Mouse (Mus musculus): Measurements from ENCODE around the gene S100a6. TPM values are rescaled to one million over a fixed set of nuclear protein-coding genes. Genes with fewer than 3 reads are reported as not detected.

The S100a6 gene
- polyA plus RNA-seq, 1 experiment: 1,285 TPM

GRCm38 (mm10) chr3:90664219-90664618, 51.5 kb downstream of the S100a6 start:
- peaks cover 22% of the 10 kb centered on the region for H3K4me1 ChIP-seq (ENCODE audit: control insufficient read depth, insufficient read depth, low read length)
- H3K4me3 ChIP-seq (ENCODE audit: insufficient read depth, low read length): no peak overlapping the region
- H3K27ac ChIP-seq (ENCODE audit: insufficient read depth, low read depth, low read length): no peak overlapping the region
- TF ChIP-seq CTCF (IDR thresholded peaks at IDR 0.05; ENCODE audit: low read depth, low read length): no peak
- no peak for TF ChIP-seq POLR2A (IDR thresholded peaks at IDR 0.05; ENCODE audit: borderline replicate concordance, low read depth, low read length)

GRCm38 (mm10) chr3:90668846-90669245, 56.2 kb downstream of the S100a6 start, which contains the start of gene S100a8:
S100a8 (plus strand) TSS chr3:90668978.
- peak within 1 kb of the TSS; percentile 49 for H3K27ac ChIP-seq (ENCODE audit: insufficient read depth, low read depth, low read length)
- TF ChIP-seq CTCF (IDR thresholded peaks at IDR 0.05; ENCODE audit: low read depth, low read length) (no peak), POLR2A (IDR thresholded peaks at IDR 0.05; ENCODE audit: borderline replicate concordance, low read depth, low read length) (no peak)
- peak within 1 kb of the TSS; percentile 26 for H3K4me3 ChIP-seq (ENCODE audit: insufficient read depth, low read length)
- H3K4me1 ChIP-seq (ENCODE audit: control insufficient read depth, insufficient read depth, low read length): peaks cover 20% of the 10 kb centered on the region

Other genes starting within 250 kb of the S100a6 start
- 0.72 and 0.83 TPM in 2 replicates for gene Slc27a3, start 222.9 kb upstream of the S100a6 start, polyA plus RNA-seq (2012; ENCODE audit: insufficient read depth, insufficient read length, missing spikeins)
- gene Ints3, start 179.3 kb upstream of the S100a6 start, polyA plus RNA-seq (2012; ENCODE audit: insufficient read depth, insufficient read length, missing spikeins): 18.9 and 20.4 TPM in 2 replicates
- gene Npr1, start 147.0 kb upstream of the S100a6 start, polyA plus RNA-seq (2012; ENCODE audit: insufficient read depth, insufficient read length, missing spikeins): 0.17 and 0.89 TPM in 2 replicates
- gene Ilf2, start 136.8 kb upstream of the S100a6 start, polyA plus RNA-seq (2012; ENCODE audit: insufficient read depth, insufficient read length, missing spikeins): 29.3 and 29.8 TPM in 2 replicates
- 96.6 and 101 TPM in 2 replicates for gene Snapin, start 121.8 kb upstream of the S100a6 start, polyA plus RNA-seq (2012; ENCODE audit: insufficient read depth, insufficient read length, missing spikeins)
- 56.9 and 59.9 TPM in 2 replicates for gene Chtop, start 103.4 kb upstream of the S100a6 start, polyA plus RNA-seq (2012; ENCODE audit: insufficient read depth, insufficient read length, missing spikeins)
- gene S100a1, start 98.5 kb upstream of the S100a6 start, polyA plus RNA-seq (2012; ENCODE audit: insufficient read depth, insufficient read length, missing spikeins): 228 and 247 TPM in 2 replicates
- gene S100a13, start 98.4 kb upstream of the S100a6 start, polyA plus RNA-seq (2012; ENCODE audit: insufficient read depth, insufficient read length, missing spikeins): 120 and 139 TPM in 2 replicates
- gene S100a14, start 86.0 kb upstream of the S100a6 start, polyA plus RNA-seq (2012; ENCODE audit: insufficient read depth, insufficient read length, missing spikeins): 0.40 TPM in 1 of 2 replicates, not detected in the other
- gene S100a16, start 75.6 kb upstream of the S100a6 start, polyA plus RNA-seq (2012; ENCODE audit: insufficient read depth, insufficient read length, missing spikeins): 0.50 TPM in 1 of 2 replicates, not detected in the other
- not detected in 2 replicates for gene S100a3, start 52.3 kb upstream of the S100a6 start, polyA plus RNA-seq (2012; ENCODE audit: insufficient read depth, insufficient read length, missing spikeins)
- gene S100a2, start 22.6 kb upstream of the S100a6 start, polyA plus RNA-seq (2012; ENCODE audit: insufficient read depth, insufficient read length, missing spikeins): not detected in 2 replicates
- not detected in 2 replicates for gene Gm42674, start 11.0 kb upstream of the S100a6 start, polyA plus RNA-seq (2012; ENCODE audit: insufficient read depth, insufficient read length, missing spikeins)
- gene S100a4, start 9.1 kb upstream of the S100a6 start, polyA plus RNA-seq (2012; ENCODE audit: insufficient read depth, insufficient read length, missing spikeins): 2,861 and 3,059 TPM in 2 replicates
- not detected in 2 replicates for gene S100a5, start 4.4 kb upstream of the S100a6 start, polyA plus RNA-seq (2012; ENCODE audit: insufficient read depth, insufficient read length, missing spikeins)
- 0.63 TPM in 1 of 2 replicates, not detected in the other for gene S100a7a, start 41.1 kb downstream of the S100a6 start, polyA plus RNA-seq (2012; ENCODE audit: insufficient read depth, insufficient read length, missing spikeins)
- 16.7 and 16.9 TPM in 2 replicates for gene S100a8, start 56.1 kb downstream of the S100a6 start, polyA plus RNA-seq (2012; ENCODE audit: insufficient read depth, insufficient read length, missing spikeins)
- 23.9 and 24.5 TPM in 2 replicates for gene S100a9, start 82.8 kb downstream of the S100a6 start, polyA plus RNA-seq (2012; ENCODE audit: insufficient read depth, insufficient read length, missing spikeins)
- not detected in 2 replicates for gene Pglyrp4, start 114.0 kb downstream of the S100a6 start, polyA plus RNA-seq (2012; ENCODE audit: insufficient read depth, insufficient read length, missing spikeins)
- not detected in 2 replicates for gene Gm5849, start 165.0 kb downstream of the S100a6 start, polyA plus RNA-seq (2012; ENCODE audit: insufficient read depth, insufficient read length, missing spikeins)

Data from bone marrow macrophage, adult 2 months (primary cell).